Mouse (Mus musculus) hindbrain, embryonic 13.5 days (tissue): Measurements from ENCODE around the gene Ube3c. TPM values are rescaled to one million over a fixed set of nuclear protein-coding genes. Genes with fewer than 3 reads are reported as not detected.
"Not testable (repeated sequence)": the region's sequence is repeated elsewhere in the genome, so short reads cannot be mapped to it uniquely, and the experiment has no call there.

Experiments
- ATAC-seq: fragments of 200-750 bp; cut with Nextera tagmentation; 2 replicates; pipeline ENCODE4 v1.8.0; 2017; ENCODE audit warnings: moderate TSS enrichment; ENCODE audit not compliant: low FRiP score
- H3K27ac ChIP-seq: fragments of 300-500 bp; sonication (generic); 2 replicates; pipeline ENCODE4 v1.5.1; 2015; ENCODE audit warnings: inconsistent platforms, mild to moderate bottlenecking, moderate library complexity
- H3K27me3 ChIP-seq: fragments of 300-500 bp; sonication (generic); 2 replicates; pipeline ENCODE4 v1.6.1; 2015; ENCODE audit warnings: mild to moderate bottlenecking, inconsistent platforms
- H3K36me3 ChIP-seq: fragments of 300-500 bp; sonication (generic); 2 replicates; pipeline ENCODE4 v1.6.1; 2015; ENCODE audit warnings: mild to moderate bottlenecking, inconsistent platforms
- H3K4me1 ChIP-seq: fragments of 300-500 bp; sonication (generic); replicated peaks from 2 replicates; pipeline ENCODE4 v1.6.1; 2015; ENCODE audit warnings: inconsistent platforms
- H3K4me2 ChIP-seq: fragments of 300-500 bp; sonication (generic); 2 replicates; pipeline ENCODE4 v1.6.1; 2015; ENCODE audit warnings: inconsistent platforms, mild to moderate bottlenecking, moderate library complexity
- H3K4me3 ChIP-seq: fragments of 300-500 bp; sonication (generic); 2 replicates; pipeline ENCODE4 v1.5.1; 2015; ENCODE audit warnings: mild to moderate bottlenecking, inconsistent platforms
- H3K9ac ChIP-seq: fragments of 300-500 bp; sonication (generic); 2 replicates; pipeline ENCODE4 v1.6.1; 2015; ENCODE audit warnings: mild to moderate bottlenecking, inconsistent platforms
- H3K9me3 ChIP-seq: fragments of 300-500 bp; sonication (generic); 2 replicates; pipeline ENCODE4 v1.6.1; 2016; ENCODE audit warnings: inconsistent platforms
- whole genome bisulfite sequencing: fragments of 180-500 bp; shearing (Covaris S2); methylation state at CpG from one replicate; pipeline ENCODE4 v1.1.7; 2015; 5-methylcytosine and 5-hydroxymethylcytosine counted together
- polyA plus RNA-seq: library from polyadenylated mRNA; unstranded; fragments of >200 nt; fragmentation: Nextera tagmentation; extraction: Ambion mirVana; gene quantifications from 2 replicates; pipeline ENCODE4 v1.2.1, GENCODE M21; 2015

The Ube3c gene
- polyA plus RNA-seq, 1 experiment from 2014 or later = 27.8 TPM

DNA sequence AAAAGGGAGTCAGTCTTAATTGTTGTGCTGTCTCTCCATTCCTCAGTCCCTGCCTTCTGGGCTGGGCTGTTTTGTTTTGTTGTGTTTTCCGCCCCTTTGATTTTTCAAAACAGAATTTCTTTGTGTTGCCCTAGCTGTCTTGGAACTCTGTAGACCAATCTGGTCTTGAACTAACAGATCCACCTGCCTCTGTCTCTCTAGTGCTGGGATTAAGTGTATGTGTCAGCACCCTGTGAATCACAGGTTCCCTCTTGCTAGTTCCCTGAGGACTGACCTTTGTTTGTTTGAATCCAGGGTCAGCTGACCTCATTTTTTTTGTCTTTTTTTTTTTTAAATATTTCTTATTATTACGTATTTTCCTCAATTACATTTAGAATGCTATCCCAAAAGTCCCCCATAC, 60.9 kb downstream of the Ube3c start:
- H3K4me3 ChIP-seq = no peak overlapping the region
- no peak for ATAC-seq
- no peak overlapping the region for H3K27ac ChIP-seq
- H3K9ac ChIP-seq = no peak overlapping the region
- WGBS = 89% methylated on average over 2 of the region's 2 CpGs
- H3K9me3 ChIP-seq = no peaks in the 10 kb centered on the region
- peaks cover 44% of the 10 kb centered on the region for H3K36me3 ChIP-seq
- no peaks in the 10 kb centered on the region for H3K4me1 ChIP-seq
- H3K27me3 ChIP-seq = no peaks in the 10 kb centered on the region
- H3K4me2 ChIP-seq = no peak overlapping the region

GRCm38 (mm10) chr5:29631711-29632110, 62.7 kb downstream of the Ube3c start:
- H3K27me3 ChIP-seq = no peaks in the 10 kb centered on the region
- H3K9ac ChIP-seq = no peak overlapping the region
- H3K9me3 ChIP-seq = no peaks in the 10 kb centered on the region
- no peak overlapping the region for H3K4me3 ChIP-seq
- no peak overlapping the region for H3K4me2 ChIP-seq
- WGBS = 89% methylated on average over 3 of the region's 3 CpGs
- H3K36me3 ChIP-seq = peaks cover 46% of the 10 kb centered on the region
- no peaks in the 10 kb centered on the region for H3K4me1 ChIP-seq
- no peak overlapping the region for H3K27ac ChIP-seq
- no peak for ATAC-seq

- Histone ChIP-seq H3K4me3 (no peak overlapping the region), H3K27ac (no peak overlapping the region), H3K4me2 (no peak overlapping the region), H3K4me1 (no peaks in the 10 kb centered on the region), H3K27me3 (no peaks in the 10 kb centered on the region), H3K9ac (no peak overlapping the region), H3K9me3 (no peaks in the 10 kb centered on the region), H3K36me3 (peaks cover 69% of the 10 kb centered on the region)
- no peak for ATAC-seq
These were observed 67.3 kb downstream of the Ube3c start for GRCm38 (mm10) chr5:29636298-29636697.

- Histone ChIP-seq H3K9me3 (no peaks in the 10 kb centered on the region), H3K9ac (no peak overlapping the region), H3K27ac (no peak overlapping the region), H3K27me3 (no peaks in the 10 kb centered on the region), H3K4me3 (no peak overlapping the region), H3K4me2 (no peak overlapping the region), H3K36me3 (peaks cover 64% of the 10 kb centered on the region), H3K4me1 (no peaks in the 10 kb centered on the region)
- ATAC-seq = no peak
These were observed 67.8 kb downstream of the Ube3c start for GRCm38 (mm10) chr5:29636884-29637283.

- H3K4me1 ChIP-seq = no peaks in the 10 kb centered on the region
- no peak overlapping the region for H3K9ac ChIP-seq
- WGBS = 86% methylated on average over 7 of the region's 7 CpGs
- no peak for ATAC-seq
- no peak overlapping the region for H3K27ac ChIP-seq
- no peak overlapping the region for H3K4me3 ChIP-seq
- H3K27me3 ChIP-seq = no peaks in the 10 kb centered on the region
- no peaks in the 10 kb centered on the region for H3K9me3 ChIP-seq
- peaks cover 55% of the 10 kb centered on the region for H3K36me3 ChIP-seq
- no peak overlapping the region for H3K4me2 ChIP-seq
These were observed 72.3 kb downstream of the Ube3c start for GRCm38 (mm10) chr5:29641124-29641884.

GRCm38 (mm10) chr5:29651696-29652095, 82.7 kb downstream of the Ube3c start:
- H3K4me2 ChIP-seq = no peak overlapping the region
- H3K9ac ChIP-seq = no peak overlapping the region
- no peak overlapping the region for H3K4me3 ChIP-seq
- no peak overlapping the region for H3K27ac ChIP-seq
- no peaks in the 10 kb centered on the region for H3K9me3 ChIP-seq
- no peaks in the 10 kb centered on the region for H3K27me3 ChIP-seq
- H3K36me3 ChIP-seq = peaks cover 25% of the 10 kb centered on the region
- ATAC-seq = no peak
- H3K4me1 ChIP-seq = no peaks in the 10 kb centered on the region

DNA sequence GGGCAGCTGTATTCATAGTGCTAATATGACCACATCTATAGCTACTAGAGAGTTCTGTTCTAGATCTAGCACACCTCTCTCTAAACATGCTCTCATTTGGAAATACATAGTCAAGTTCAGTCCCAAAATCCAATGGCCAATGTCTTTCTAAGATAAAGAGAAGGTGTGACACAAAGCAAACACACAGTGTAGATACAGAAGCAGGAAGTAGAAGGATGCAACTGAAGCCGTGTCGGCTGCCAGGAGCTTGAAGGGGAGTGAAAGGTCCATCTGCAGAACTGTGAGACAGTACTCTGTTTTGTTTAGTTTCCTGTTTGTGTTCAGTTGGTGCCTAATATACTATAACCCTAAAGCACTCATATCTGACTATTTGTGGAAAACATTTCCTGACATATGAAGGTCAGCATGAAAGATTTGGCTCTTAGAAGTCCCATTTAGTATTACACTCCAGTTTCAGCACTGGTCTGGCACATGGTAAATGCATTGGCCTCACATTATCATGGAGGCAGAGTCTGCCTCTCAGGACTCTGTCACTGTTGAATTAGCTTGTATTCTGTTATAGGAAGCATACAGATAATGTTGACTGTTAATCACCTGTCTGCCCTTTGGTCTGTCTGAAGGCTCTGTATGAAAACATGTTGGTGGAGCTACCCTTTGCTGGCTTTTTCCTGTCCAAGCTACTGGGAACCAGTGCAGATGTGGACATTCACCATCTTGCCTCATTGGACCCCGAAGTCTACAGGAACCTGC, 88.7 kb downstream of the Ube3c start:
- no peak for ATAC-seq
- Histone ChIP-seq H3K4me2 (no peak overlapping the region), H3K9ac (no peak overlapping the region), H3K36me3 (peaks cover 42% of the 10 kb centered on the region), H3K4me1 (no peaks in the 10 kb centered on the region), H3K9me3 (no peaks in the 10 kb centered on the region), H3K27ac (no peak overlapping the region), H3K4me3 (no peak overlapping the region), H3K27me3 (no peaks in the 10 kb centered on the region)
- WGBS = 95% methylated on average over 3 of the region's 3 CpGs

DNA sequence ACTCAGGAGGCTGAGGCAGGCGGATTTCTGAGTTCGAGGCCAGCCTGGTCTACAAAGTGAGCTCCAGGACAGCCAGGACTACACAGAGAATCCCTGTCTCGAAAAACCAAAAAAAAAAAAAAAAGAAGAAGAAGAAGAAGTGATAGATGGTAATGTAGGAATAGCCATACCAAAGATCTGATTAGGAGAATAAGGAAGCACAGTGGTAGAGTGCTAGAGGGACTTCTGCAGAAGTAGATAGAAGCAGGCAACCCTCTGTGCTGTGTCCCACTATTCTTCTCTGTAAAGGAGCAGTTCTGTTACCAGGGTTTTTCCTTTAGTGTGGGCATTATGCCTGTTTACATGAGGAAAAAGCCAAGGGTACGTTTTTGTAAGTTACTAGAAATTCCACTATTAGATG, 92.2 kb downstream of the Ube3c start:
- not testable (repeated sequence) for H3K9me3 ChIP-seq, H3K4me1 ChIP-seq, H3K27ac ChIP-seq, H3K4me3 ChIP-seq, ATAC-seq, H3K4me2 ChIP-seq, H3K27me3 ChIP-seq, H3K9ac ChIP-seq
- peaks cover 74% of the 10 kb centered on the region for H3K36me3 ChIP-seq
- WGBS = 95% methylated on average over 4 of the region's 4 CpGs

- Histone ChIP-seq H3K4me2 (no peak overlapping the region), H3K4me1 (no peaks in the 10 kb centered on the region), H3K9me3 (no peaks in the 10 kb centered on the region), H3K27ac (no peak overlapping the region), H3K4me3 (no peak overlapping the region), H3K36me3 (peaks cover 75% of the 10 kb centered on the region), H3K27me3 (no peaks in the 10 kb centered on the region), H3K9ac (no peak overlapping the region)
- no peak for ATAC-seq
- WGBS = 95% methylated on average over 2 of the region's 2 CpGs
These were observed 96.3 kb downstream of the Ube3c start for GRCm38 (mm10) chr5:29665391-29665790.

- peaks cover 84% of the 10 kb centered on the region for H3K36me3 ChIP-seq
- ATAC-seq = no peak
- WGBS = 97% methylated on average over 4 of the region's 4 CpGs
These were observed 103.5 kb downstream of the Ube3c start for GRCm38 (mm10) chr5:29672551-29672950.

DNA sequence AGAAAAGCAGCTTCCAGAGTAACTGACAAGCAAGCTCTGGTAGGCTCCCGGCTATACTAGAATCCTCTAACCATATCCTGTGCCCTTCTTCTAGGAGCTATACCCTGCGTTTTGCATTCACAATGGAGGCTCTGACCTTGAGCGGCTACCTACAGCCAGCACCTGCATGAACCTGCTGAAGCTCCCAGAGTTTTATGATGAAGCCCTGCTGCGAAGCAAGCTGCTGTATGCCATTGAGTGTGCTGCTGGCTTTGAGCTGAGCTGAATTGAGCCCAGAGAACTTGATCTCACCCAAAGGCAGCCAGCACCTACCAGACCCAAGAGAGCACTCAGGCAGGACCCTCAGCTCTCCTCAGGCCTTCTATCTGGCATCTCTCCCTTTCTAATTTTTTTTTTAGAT, 105.3 kb downstream of the Ube3c start:
- Histone ChIP-seq H3K9me3 (no peaks in the 10 kb centered on the region), H3K4me3 (no peak overlapping the region), H3K27ac (no peak overlapping the region), H3K4me2 (no peak overlapping the region), H3K36me3 (peaks cover 67% of the 10 kb centered on the region), H3K4me1 (no peaks in the 10 kb centered on the region), H3K9ac (no peak overlapping the region), H3K27me3 (no peaks in the 10 kb centered on the region)
- WGBS = 95% methylated on average over 4 of the region's 4 CpGs
- ATAC-seq = no peak

More at GRCm38 (mm10) chr5:29672551-29672950, 103.5 kb downstream of the Ube3c start:
- H3K27ac ChIP-seq = no peak overlapping the region
- no peaks in the 10 kb centered on the region for H3K9me3 ChIP-seq
- no peak overlapping the region for H3K4me3 ChIP-seq
- no peak overlapping the region for H3K9ac ChIP-seq
- no peaks in the 10 kb centered on the region for H3K27me3 ChIP-seq
- H3K4me2 ChIP-seq = no peak overlapping the region
- no peaks in the 10 kb centered on the region for H3K4me1 ChIP-seq

- Histone ChIP-seq H3K9ac (no peak overlapping the region), H3K4me2 (no peak overlapping the region), H3K4me1 (no peaks in the 10 kb centered on the region), H3K4me3 (no peak overlapping the region), H3K9me3 (no peaks in the 10 kb centered on the region), H3K27me3 (no peaks in the 10 kb centered on the region), H3K36me3 (peaks cover 53% of the 10 kb centered on the region), H3K27ac (no peak overlapping the region)
- no peak for ATAC-seq
- 96% methylated on average over 3 of the region's 3 CpGs for WGBS
These were observed 107.4 kb downstream of the Ube3c start for GRCm38 (mm10) chr5:29676445-29676844.

GRCm38 (mm10) chr5:29685085-29685484, 116.0 kb downstream of the Ube3c start:
- H3K27ac ChIP-seq = no peak overlapping the region

More at GRCm38 (mm10) chr5:29685085-29685484, 116.0 kb downstream of the Ube3c start:
- Histone ChIP-seq H3K4me3 (no peak overlapping the region), H3K27me3 (no peaks in the 10 kb centered on the region), H3K36me3 (peaks cover 7% of the 10 kb centered on the region; the same call in 1 of the 2 replicates), H3K4me2 (no peak overlapping the region), H3K9ac (no peak overlapping the region), H3K9me3 (no peaks in the 10 kb centered on the region), H3K4me1 (no peaks in the 10 kb centered on the region)
- 85% methylated on average over 4 of the region's 4 CpGs for WGBS
- no peak for ATAC-seq
